Mouse (Mus musculus) olfactory bulb, adult 2 months (tissue): ENCODE measurements around the gene Shank3.

Experiments
- CTCF ChIP-seq: fragments of 200-500 bp; IDR thresholded peaks from 2 replicates; pipeline ENCODE4 v1.5.1; 2012; ENCODE audit warnings: low read depth, mild to moderate bottlenecking, low read length, moderate library complexity; ENCODE audit not compliant: insufficient read depth
- POLR2A ChIP-seq: fragments of 200-500 bp; IDR thresholded peaks from 2 replicates; pipeline ENCODE4 v1.6.1; 2012; ENCODE audit warnings: mild to moderate bottlenecking, low read depth, low read length, moderate library complexity; ENCODE audit not compliant: insufficient read depth

- TF ChIP-seq CTCF: no peak
- no peak for TF ChIP-seq POLR2A
Measured at GRCm38 (mm10) chr15:89498961-89499688, at the start of gene Shank3.
